Mouse (Mus musculus) CH12.LX (cell line): ENCODE data around the gene Btbd8. TPM values are rescaled to one million over a fixed set of nuclear protein-coding genes. Genes with fewer than 3 reads are reported as not detected.
A peak's percentile ranks its signal among the peaks of the same experiment; 100 is the strongest.

Source experiments
- DNase-seq: peaks from one replicate; pipeline ENCODE4 v3.0.0-alpha.2; 2013; ENCODE audit errors: extremely low read depth
- H3K27ac ChIP-seq: 2 replicates; pipeline ENCODE4 v1.5.1; 2012; ENCODE audit warnings: low read depth, mild to moderate bottlenecking, control low read depth, moderate library complexity; ENCODE audit not compliant: insufficient read depth
- H3K27me3 ChIP-seq: replicated peaks from 2 replicates; pipeline ENCODE3; 2012; ENCODE audit warnings: inconsistent platforms
- H3K36me3 ChIP-seq, 2 experiments: replicated peaks in 1 of 2; 2 replicates each; pipeline versions ENCODE3 to v1.6.1; 2012; ENCODE audit warnings: inconsistent platforms in 1 of 2, low read length in 1 of 2, mild to moderate bottlenecking in 1 of 2, mixed read lengths in 1 of 2, moderate library complexity in 1 of 2; ENCODE audit not compliant: control insufficient read depth in 1 of 2, insufficient read depth in 1 of 2
- H3K4me1 ChIP-seq, 2 experiments: 2 replicates each; pipeline ENCODE4 v1.6.1; 2012; ENCODE audit warnings: inconsistent platforms in 1 of 2, moderate library complexity in 1 of 2; ENCODE audit not compliant: insufficient read depth in 2 of 2, control insufficient read depth in 1 of 2
- H3K4me2 ChIP-seq: 2 replicates; pipeline ENCODE4 v1.6.1; 2012; ENCODE audit warnings: low read depth, mild to moderate bottlenecking, control low read depth; ENCODE audit not compliant: poor library complexity, insufficient read depth, severe bottlenecking
- H3K4me3 ChIP-seq, 3 experiments: fragments of 150-350 bp in 1 of 3; sonication (generic) in 1 of 3; replicated peaks in 1 of 3; 2 replicates each; pipeline versions ENCODE3 to v1.5.1; 2011 to 2012; ENCODE audit warnings: low read depth in 2 of 3, low read length in 2 of 3, mild to moderate bottlenecking in 2 of 3, moderate library complexity in 2 of 3, control low read depth in 1 of 3, improper control_type of control experiment in 1 of 3, inconsistent platforms in 1 of 3, mixed read lengths in 1 of 3; ENCODE audit not compliant: poor library complexity in 1 of 3
- H3K79me2 ChIP-seq: replicated peaks from 2 replicates; pipeline ENCODE4 v1.6.1; 2012; ENCODE audit warnings: mild to moderate bottlenecking, moderate library complexity; ENCODE audit not compliant: control insufficient read depth, poor library complexity, insufficient read depth, severe bottlenecking; ENCODE audit errors: extremely low read depth
- H3K9ac ChIP-seq: 2 replicates; pipeline ENCODE4 v1.6.1; 2012; ENCODE audit warnings: low read depth, mild to moderate bottlenecking, control low read depth, moderate library complexity; ENCODE audit not compliant: insufficient read depth
- H3K9me3 ChIP-seq: replicated peaks from 2 replicates; pipeline ENCODE3; 2012; ENCODE audit warnings: low read length, inconsistent platforms, mixed read lengths
- BHLHE40 ChIP-seq: IDR thresholded peaks from 2 replicates; pipeline ENCODE4 v1.6.1; 2011; ENCODE audit warnings: mild to moderate bottlenecking, low read depth, low read length, improper control_type of control experiment
- CHD1 ChIP-seq: IDR thresholded peaks from 2 replicates; pipeline ENCODE4 v1.6.1; 2012; ENCODE audit warnings: low read depth, low read length, improper control_type of control experiment, inconsistent platforms
- CHD2 ChIP-seq: IDR thresholded peaks from 2 replicates; pipeline ENCODE4 v1.6.1; 2011; ENCODE audit warnings: low read length, improper control_type of control experiment
- CTCF ChIP-seq, 2 experiments: IDR thresholded peaks in 1 of 2; conservative IDR thresholded peaks in 1 of 2; 2 replicates each; pipeline ENCODE4 v1.5.1; 2011 to 2012; ENCODE audit warnings: low read depth in 2 of 2, low read length in 2 of 2, improper control_type of control experiment in 1 of 2, inconsistent platforms in 1 of 2, mild to moderate bottlenecking in 1 of 2, moderate library complexity in 1 of 2
- E2F4 ChIP-seq: IDR thresholded peaks from 2 replicates; pipeline ENCODE4 v1.6.1; 2011; ENCODE audit warnings: low read depth, low read length, improper control_type of control experiment; ENCODE audit not compliant: insufficient replicate concordance
- ELF1 ChIP-seq: IDR thresholded peaks from 2 replicates; pipeline ENCODE4 v1.6.1; 2014; ENCODE audit warnings: low read depth, mild to moderate bottlenecking, inconsistent platforms, low read length, improper control_type of control experiment
- EP300 ChIP-seq: IDR thresholded peaks from 2 replicates; pipeline ENCODE4 v1.6.1; 2011; ENCODE audit warnings: low read length, improper control_type of control experiment
- HCFC1 ChIP-seq: IDR thresholded peaks from 2 replicates; pipeline ENCODE4 v1.6.1; 2012; ENCODE audit warnings: low read depth, mild to moderate bottlenecking, inconsistent platforms, low read length, improper control_type of control experiment
- IRF4 ChIP-seq: IDR thresholded peaks from 2 replicates; pipeline ENCODE4 v1.6.1; 2014; ENCODE audit warnings: low read depth, mild to moderate bottlenecking, inconsistent platforms, low read length, improper control_type of control experiment
- JUND ChIP-seq: conservative IDR thresholded peaks from 2 replicates; pipeline ENCODE4 v1.6.1; 2011; ENCODE audit warnings: low read depth, low read length, improper control_type of control experiment
- KAT2A ChIP-seq: IDR thresholded peaks from 2 replicates; pipeline ENCODE4 v1.6.1; 2012; ENCODE audit warnings: low read length, improper control_type of control experiment, inconsistent platforms; ENCODE audit not compliant: insufficient replicate concordance
- MAFK ChIP-seq: IDR thresholded peaks from 2 replicates; pipeline ENCODE4 v1.6.1; 2011; ENCODE audit warnings: low read length, improper control_type of control experiment; ENCODE audit not compliant: insufficient replicate concordance
- MAX ChIP-seq: IDR thresholded peaks from 2 replicates; pipeline ENCODE4 v1.6.1; 2011; ENCODE audit warnings: low read length, improper control_type of control experiment
- MAZ ChIP-seq: IDR thresholded peaks from 2 replicates; pipeline ENCODE4 v1.6.1; 2012; ENCODE audit warnings: low read depth, mild to moderate bottlenecking, inconsistent platforms, low read length, improper control_type of control experiment, moderate library complexity
- MXI1 ChIP-seq: IDR thresholded peaks from 2 replicates; pipeline ENCODE4 v1.6.1; 2011; ENCODE audit warnings: mild to moderate bottlenecking, low read depth, low read length, improper control_type of control experiment
- MYC ChIP-seq: IDR thresholded peaks from 2 replicates; pipeline ENCODE4 v1.6.1; 2011; ENCODE audit warnings: low read depth, mild to moderate bottlenecking, improper control_type of control experiment, low read length
- NELFE ChIP-seq: IDR thresholded peaks from 2 replicates; pipeline ENCODE4 v1.6.1; 2011; ENCODE audit warnings: low read depth, low read length, improper control_type of control experiment
- NRF1 ChIP-seq: IDR thresholded peaks from 2 replicates; pipeline ENCODE4 v1.6.1; 2014; ENCODE audit warnings: low read depth, mild to moderate bottlenecking, inconsistent platforms, low read length, improper control_type of control experiment, moderate library complexity
- POLR2A ChIP-seq: IDR thresholded peaks from 2 replicates; pipeline ENCODE4 v1.6.1; 2011; ENCODE audit warnings: low read depth, mild to moderate bottlenecking, improper control_type of control experiment, low read length
- POLR2AphosphoS2 ChIP-seq: IDR thresholded peaks from 2 replicates; pipeline ENCODE4 v1.6.1; 2011; ENCODE audit warnings: low read depth, low read length, improper control_type of control experiment
- RCOR1 ChIP-seq: conservative IDR thresholded peaks from 2 replicates; pipeline ENCODE4 v1.6.1; 2012; ENCODE audit warnings: low read depth, mild to moderate bottlenecking, inconsistent platforms, low read length, improper control_type of control experiment
- SMC3 ChIP-seq: IDR thresholded peaks from 2 replicates; pipeline ENCODE4 v1.6.1; 2011; ENCODE audit warnings: low read depth, low read length, improper control_type of control experiment
- TBP ChIP-seq: conservative IDR thresholded peaks from 2 replicates; pipeline ENCODE4 v1.6.1; 2011; ENCODE audit warnings: low read depth, low read length, improper control_type of control experiment
- USF1 ChIP-seq: IDR thresholded peaks from 2 replicates; pipeline ENCODE4 v1.6.1; 2014; ENCODE audit warnings: low read depth, mild to moderate bottlenecking, inconsistent platforms, low read length, improper control_type of control experiment
- USF2 ChIP-seq: conservative IDR thresholded peaks from 2 replicates; pipeline ENCODE4 v1.6.1; 2011; ENCODE audit warnings: low read depth, low read length, improper control_type of control experiment
- ZKSCAN1 ChIP-seq: IDR thresholded peaks from 2 replicates; pipeline ENCODE4 v1.6.1; 2012; ENCODE audit warnings: low read depth, inconsistent platforms, low read length, improper control_type of control experiment, borderline replicate concordance
- ZMIZ1 ChIP-seq: IDR thresholded peaks from 2 replicates; pipeline ENCODE4 v1.6.1; 2012; ENCODE audit warnings: low read depth, mild to moderate bottlenecking, inconsistent platforms, low read length, improper control_type of control experiment
- ZNF384 ChIP-seq: IDR thresholded peaks from 2 replicates; pipeline ENCODE4 v1.6.1; 2012; ENCODE audit warnings: low read depth, low read length, improper control_type of control experiment, inconsistent platforms
- dilution Hi-C: fragments of 300-500 bp; cut with MboI; formaldehyde crosslinking; loops from 2 replicates; pipeline ENCODE4 v1.14.3; 2020; ENCODE audit warnings: low sequenced_read_pairs; ENCODE audit not compliant: extremely low pct_unique_long_range_greater_than_20kb, extremely low pct_ligation_motif_present
- in situ Hi-C: fragments of 300-500 bp; cut with MboI; formaldehyde crosslinking; loops from 3 replicates; pipeline ENCODE4 v1.14.3; 2019; ENCODE audit warnings: low sequenced_read_pairs, low pct_ligation_motif_present, low pct_unique_long_range_greater_than_20kb, mixed read lengths
- polyA plus RNA-seq: library from polyadenylated mRNA; unstranded; fragments of >175 nt; gene quantifications from 2 replicates; pipeline ENCODE4 v1.2.1, GENCODE M21; 2012; ENCODE audit warnings: low read depth; ENCODE audit not compliant: insufficient read length
- total RNA-seq, 2 experiments: library from RNA; depleted of rRNA; stranded (reverse); fragments of 300-350 nt in 1 of 2; fragments of >200 nt in 1 of 2; gene quantifications; 2 replicates each; pipeline ENCODE4 v1.2.3; 2012 to 2014

Btbd8 gene
- total and polyA plus RNA-seq, 3 experiments = 5.1 to 5.9 (median 5.2) TPM

DNA sequence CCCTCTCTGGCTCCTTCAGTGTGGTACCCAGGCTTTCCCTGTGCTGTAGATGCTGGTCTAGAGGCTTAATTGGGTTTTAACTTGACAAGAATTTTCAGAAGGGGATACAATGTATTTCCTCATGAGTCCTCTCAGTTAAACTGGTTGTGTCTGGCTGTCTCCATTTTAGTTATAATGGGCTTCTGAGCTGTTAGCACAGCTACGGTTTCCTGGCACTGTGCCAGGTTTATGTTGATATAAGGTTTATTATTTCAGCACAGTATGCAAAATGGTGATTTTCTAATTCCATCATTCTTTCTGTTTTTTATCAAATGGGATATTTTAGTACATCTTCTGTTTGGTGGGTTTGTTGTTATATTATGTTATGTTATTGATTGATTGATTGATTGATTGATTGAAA, 16.1 kb upstream of the Btbd8 start:
- dilution Hi-C loops (no loop called here), in situ Hi-C loops (no loop called here)
- H3K9ac ChIP-seq = no peak overlapping the region
- peaks cover 3% of the 10 kb centered on the region for H3K9me3 ChIP-seq
- H3K4me3 ChIP-seq = no peak overlapping the region
- TF ChIP-seq ZKSCAN1 = no peak
- no peak for TF ChIP-seq ELF1
- TF ChIP-seq EP300 = no peak
- TF ChIP-seq JUND = no peak
- no peak for TF ChIP-seq CTCF (conservative IDR thresholded peaks at IDR 0.05 in 1 of 2, IDR thresholded peaks at IDR 0.05 in 1 of 2; ENCODE audit: low read depth in 2 of 2, low read length in 2 of 2)
- TF ChIP-seq E2F4 = no peak
- TF ChIP-seq BHLHE40 = no peak
- no peak for TF ChIP-seq SMC3
- TF ChIP-seq MAFK = no peak
- no peak for TF ChIP-seq ZMIZ1
- TF ChIP-seq NRF1 = no peak
- TF ChIP-seq ZNF384 = no peak
- no peak for TF ChIP-seq USF1
- no peak for TF ChIP-seq TBP
- no peak for TF ChIP-seq NELFE
- TF ChIP-seq RCOR1 = no peak
- no peak for TF ChIP-seq MXI1
- no peaks in the 10 kb centered on the region for H3K36me3 ChIP-seq
- H3K27ac ChIP-seq = no peak overlapping the region
- no peak for DNase-seq
- H3K4me2 ChIP-seq = no peak overlapping the region
- no peaks in the 10 kb centered on the region for H3K27me3 ChIP-seq
- no peaks in the 10 kb centered on the region for H3K4me1 ChIP-seq
- no peaks in the 10 kb centered on the region for H3K79me2 ChIP-seq

DNA sequence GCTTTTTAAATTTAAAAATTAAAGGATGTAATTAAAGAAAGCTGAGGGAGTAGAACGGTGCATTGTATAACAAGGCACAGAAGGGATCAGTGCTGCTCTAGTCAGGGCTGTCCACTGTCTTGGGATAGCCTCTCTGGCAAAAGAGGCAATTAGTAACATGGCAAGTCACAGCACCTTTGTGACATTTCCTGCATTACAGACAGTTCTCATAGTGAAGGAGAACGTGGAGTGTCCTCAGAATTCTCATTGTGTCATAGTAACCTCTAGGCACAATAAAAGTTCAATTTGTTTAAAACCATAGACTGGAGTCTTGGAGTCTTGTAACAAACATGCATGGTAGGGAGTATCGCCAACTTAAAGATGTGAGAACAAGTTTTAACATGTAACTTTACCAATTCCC, 6.5 kb upstream of the Btbd8 start, which contains the start of gene Lpcat2b:
TSS of gene Lpcat2b (plus strand) at position 301 of the 400 bp plus-strand sequence.
- Histone ChIP-seq H3K4me2 (peak within 1 kb of the TSS; percentile 62), H3K4me1 (peaks cover 5 to 6% of the 10 kb centered on the region in 2 experiments; a peak in 3 of 4 replicates), H3K27ac (no peak within 1 kb of the TSS), H3K4me3 (no peak within 1 kb of the TSS), H3K9me3 (no peaks in the 10 kb centered on the region), H3K9ac (no peak within 1 kb of the TSS; the same call in 1 of the 2 replicates), H3K36me3 (no peaks in the 10 kb centered on the region), H3K27me3 (no peaks in the 10 kb centered on the region), H3K79me2 (no peaks in the 10 kb centered on the region)
- dilution Hi-C loops = no loop called here
- TF ChIP-seq POLR2A (no peak), EP300 (no peak), CHD1 (no peak), POLR2AphosphoS2 (no peak), MAZ (no peak), HCFC1 (no peak), MAFK (no peak), USF1 (no peak), NELFE (no peak), ELF1 (no peak), RCOR1 (no peak), MYC (no peak), USF2 (no peak), IRF4 (no peak), MAX (no peak), NRF1 (no peak), KAT2A (no peak), CHD2 (no peak)
- no peak for DNase-seq
- in situ Hi-C loops = no loop called here
